Mouse (Mus musculus): ENCODE measurements around the gene Nsun3.
"Not testable (repeated sequence)": the region's sequence is repeated elsewhere in the genome, so short reads cannot be mapped to it uniquely, and the experiment has no call there.

Nsun3 gene

DNA sequence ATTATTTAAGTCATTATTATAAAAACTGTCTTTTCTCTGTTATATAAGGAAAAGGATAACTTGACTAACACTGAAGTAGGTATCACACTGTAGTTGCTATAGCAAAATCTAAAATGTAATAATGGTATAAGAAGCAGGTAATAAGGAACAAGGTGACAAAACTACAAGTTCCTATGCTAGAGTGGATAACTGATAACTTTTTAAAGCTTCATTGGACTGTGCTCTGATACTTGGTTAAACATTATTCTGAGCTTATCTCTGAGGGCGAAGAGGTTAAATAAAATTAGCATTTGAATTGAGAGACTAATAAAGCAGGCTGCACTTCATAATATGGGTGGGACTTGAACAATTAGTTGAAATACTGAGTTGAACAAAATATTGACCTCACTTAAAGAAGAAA, 33.0 kb downstream of the Nsun3 start:
- in situ Hi-C loops (cut with MboI, MseI), result no loop called here

DNA sequence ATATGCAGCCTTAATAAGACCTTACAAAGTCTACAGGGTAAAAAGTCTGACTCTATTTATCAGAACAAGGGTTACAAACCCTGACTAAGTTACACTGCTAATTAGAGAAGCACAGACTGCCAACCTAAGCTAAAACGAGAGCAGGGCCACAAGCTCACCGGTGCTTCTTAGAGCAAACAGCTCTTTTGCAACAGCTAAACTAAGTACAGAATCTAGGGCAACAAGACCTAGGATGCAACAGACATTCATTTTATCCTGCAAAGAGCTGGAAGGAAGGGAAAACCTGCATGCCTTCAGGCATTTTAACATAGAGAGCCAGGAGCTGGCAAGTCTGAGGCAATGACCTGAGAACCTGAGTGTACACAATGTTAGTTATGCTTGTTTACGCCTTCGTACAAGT, 33.5 kb downstream of the Nsun3 start:
- in situ Hi-C loops (cut with MboI, MseI), result no loop called here

DNA sequence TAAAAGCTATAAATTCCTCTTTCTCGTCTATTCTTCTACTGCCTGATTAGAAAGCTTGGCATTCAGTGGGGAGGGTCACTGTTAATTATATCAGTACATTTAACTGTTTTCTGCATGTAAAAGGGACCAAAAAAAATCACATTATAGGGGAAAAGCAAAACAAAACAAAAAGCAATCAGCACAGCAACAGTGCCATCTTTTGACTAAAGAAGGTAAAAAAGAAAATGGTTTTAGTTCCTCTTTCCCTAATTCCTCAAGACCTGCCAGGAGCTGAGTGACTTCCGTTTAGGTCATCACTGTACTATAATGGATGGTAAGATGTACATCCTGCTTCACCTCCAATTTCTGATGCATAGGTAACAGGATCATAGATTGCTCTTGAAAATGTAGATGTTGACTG, 40.7 kb downstream of the Nsun3 start:
- in situ Hi-C loops (cut with MboI, MseI), result no loop called here

DNA sequence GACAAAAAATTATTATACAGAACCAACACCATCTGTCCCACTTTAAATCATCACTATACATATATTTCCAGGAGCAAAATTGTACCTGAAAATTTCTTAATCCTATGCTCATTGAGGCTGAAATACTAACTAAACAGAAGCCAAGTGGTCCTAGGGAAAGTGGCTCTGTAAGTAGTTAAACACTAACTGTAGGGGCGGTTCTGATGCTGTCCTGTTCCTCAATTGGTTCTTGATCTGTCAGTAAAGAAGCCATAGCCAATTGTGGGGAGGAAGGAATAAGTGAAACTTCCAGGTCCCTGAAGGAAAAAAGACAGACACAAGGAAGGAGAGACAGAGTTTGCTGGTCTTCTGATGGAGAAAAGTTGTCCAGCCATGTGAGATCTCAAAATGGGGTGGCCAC, 52.3 kb downstream of the Nsun3 start:
- in situ Hi-C loops (cut with MboI, MseI), result no loop called here

DNA sequence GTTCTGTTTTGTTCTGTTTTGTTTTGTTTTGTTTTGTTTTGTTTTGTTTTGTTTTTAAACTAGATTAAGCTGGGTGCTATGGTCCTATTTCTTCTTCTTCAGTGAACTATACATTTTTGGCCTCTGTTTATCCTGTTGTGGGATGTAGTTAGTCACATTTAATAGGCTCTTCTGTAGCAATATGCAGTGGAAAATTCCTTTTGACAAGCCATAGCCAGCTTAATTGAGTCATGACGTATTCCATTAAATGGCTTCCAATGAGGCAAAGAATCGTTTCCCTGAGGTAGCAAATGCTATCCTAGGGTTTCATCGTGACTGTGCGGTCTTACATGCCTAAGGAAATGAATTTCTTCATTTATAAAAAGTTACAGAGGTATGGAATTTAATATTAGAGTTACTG, 56.3 kb downstream of the Nsun3 start:
- in situ Hi-C loops (cut with MboI, MseI), result no loop called here

DNA sequence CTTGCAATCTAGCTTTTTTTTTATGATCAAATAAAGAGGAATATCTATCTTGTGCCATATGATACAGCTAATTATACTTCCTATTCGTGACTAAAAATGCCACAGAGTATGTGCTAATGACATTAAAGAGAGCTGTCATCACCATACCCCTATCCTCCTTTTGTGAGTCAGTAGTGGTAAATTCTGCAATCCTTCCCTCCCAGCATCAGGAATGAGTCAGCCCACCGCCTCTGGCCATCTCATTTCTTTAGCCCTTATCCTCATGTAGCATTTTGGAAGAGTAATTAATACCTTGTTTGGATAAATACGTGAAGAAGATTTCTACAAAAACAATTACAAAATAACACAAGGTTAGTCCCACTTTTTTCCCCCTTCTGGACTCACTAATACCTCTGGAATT, 56.8 kb downstream of the Nsun3 start:
- in situ Hi-C loops (cut with MboI, MseI), result no loop called here

DNA sequence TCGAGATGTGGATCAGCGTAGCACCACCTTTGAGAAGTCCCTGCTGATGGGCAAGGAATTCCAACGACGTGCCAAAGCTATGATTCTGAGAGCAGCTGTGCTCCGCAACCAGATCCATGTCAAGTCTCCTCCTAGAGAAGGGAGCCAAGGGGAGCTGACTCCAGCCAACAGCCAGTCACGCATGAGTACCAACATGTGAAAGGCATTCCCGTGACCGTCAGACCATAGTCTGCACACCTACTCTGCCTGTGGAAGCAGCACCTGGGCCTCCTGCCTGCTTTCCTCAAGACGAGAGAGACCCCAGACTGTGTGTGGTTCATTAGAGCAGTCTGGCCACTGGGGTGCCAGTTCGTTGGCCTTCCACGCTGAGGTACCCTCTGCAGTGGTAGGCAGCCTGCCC, 68.4 kb downstream of the Nsun3 start:
- in situ Hi-C loops (cut with MboI, MseI), result not testable (repeated sequence)

DNA sequence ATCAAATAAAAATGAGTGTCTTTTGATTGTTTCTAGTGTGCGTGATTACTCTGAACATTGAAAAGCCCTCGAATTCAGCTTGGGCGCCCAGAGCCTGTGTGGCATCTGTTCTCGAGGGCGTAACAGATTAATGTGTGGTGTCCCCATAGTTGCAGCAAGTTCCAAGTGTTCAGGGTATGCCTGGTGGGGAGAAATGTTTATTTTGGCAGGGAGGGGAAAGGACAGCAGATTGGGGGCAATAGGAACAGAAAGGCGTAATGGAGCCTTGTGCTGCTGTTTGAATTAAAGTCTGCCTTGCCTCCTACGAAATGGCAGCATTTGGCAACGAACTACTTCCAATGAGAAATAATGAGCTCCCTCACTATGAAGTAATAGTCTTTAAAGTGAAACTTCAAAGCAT, 96.2 kb downstream of the Nsun3 start:
- in situ Hi-C loops (cut with MboI, MseI), result loop anchor here (10.0 to 25.0 kb wide), 2 partner anchors 397 to 454 kb away; no protein-coding TSS in a partner anchor

DNA sequence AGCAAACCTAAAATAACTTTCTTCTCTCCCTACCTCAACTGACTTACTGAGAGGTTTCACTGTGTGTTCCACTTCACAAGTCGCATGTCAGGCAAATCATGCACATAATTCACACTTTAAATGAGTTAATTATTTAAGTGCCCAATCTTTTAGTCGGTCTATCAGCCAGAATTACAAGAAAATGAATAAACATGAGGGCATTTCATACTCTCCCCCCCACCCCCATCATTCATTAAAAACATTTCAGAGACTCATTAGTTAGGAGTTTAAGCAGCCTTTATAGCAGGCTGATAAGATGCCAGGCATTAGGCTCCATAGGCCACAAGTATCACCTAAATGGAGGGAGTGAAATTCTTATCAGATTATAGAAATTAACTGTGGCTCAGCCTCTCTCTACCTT, 100.5 kb downstream of the Nsun3 start:
- in situ Hi-C loops (cut with MboI, MseI), result loop anchor here (25.0 kb wide), 1 partner anchor 401 kb away; no protein-coding TSS in a partner anchor

DNA sequence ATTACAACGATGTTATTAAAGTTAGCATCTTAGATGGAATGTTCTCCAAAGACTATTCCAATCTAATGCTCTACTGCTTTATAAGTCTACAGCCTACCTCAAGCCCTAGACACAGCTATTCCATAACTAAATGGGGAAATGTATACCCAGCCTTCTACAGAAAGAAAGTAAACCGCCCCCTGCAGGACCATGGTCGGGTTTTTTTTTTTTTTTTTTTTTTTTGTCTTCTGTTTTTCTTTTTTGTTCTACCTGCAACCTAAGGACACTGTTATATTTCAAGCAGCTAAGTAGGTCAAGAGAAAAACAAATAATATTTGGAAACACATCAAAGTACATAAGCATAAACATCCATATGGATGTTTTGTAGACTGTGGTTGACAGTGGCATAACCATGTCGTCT, 101.1 kb downstream of the Nsun3 start:
- in situ Hi-C loops (cut with MboI, MseI), result loop anchor here (25.0 kb wide), 1 partner anchor 402 kb away; no protein-coding TSS in a partner anchor

Measured in T-helper 2 cell (primary cell).